Mouse (Mus musculus): ENCODE data around the gene Vmn1r7. TPM values are rescaled to one million over a fixed set of nuclear protein-coding genes. Genes with fewer than 3 reads are reported as not detected.
"Not testable (repeated sequence)": the region's sequence is repeated elsewhere in the genome, so short reads cannot be mapped to it uniquely, and the experiment has no call there.

Gene Vmn1r7
- total RNA-seq (2014; fragmentation: Nextera tagmentation) (not detected in 2 replicates), total RNA-seq (2017) (not detected in 2 replicates)

- not testable (repeated sequence) for ATAC-seq (replicated peaks; ENCODE audit: poor library complexity, severe bottlenecking)
Observed at GRCm38 (mm10) chr6:57025224-57025623, at the start of gene Vmn1r7. Gene Vmn1r7 (minus strand): TSS chr6:57025324.

GRCm38 (mm10) chr6:57066487-57066886, 41.4 kb upstream of the Vmn1r7 start, which contains the start of gene Vmn1r9:
Gene Vmn1r9 (plus strand): TSS chr6:57066787.
- ATAC-seq (replicated peaks; ENCODE audit: poor library complexity, severe bottlenecking): no peak

GRCm38 (mm10) chr6:57063730-57064129, 38.6 kb upstream of the Vmn1r7 start:
- no peak; the same call in 1 of the 2 replicates for ATAC-seq (replicated peaks; ENCODE audit: poor library complexity, severe bottlenecking)

GRCm38 (mm10) chr6:57034674-57035073, 9.6 kb upstream of the Vmn1r7 start:
- peak; percentile 92 for ATAC-seq (replicated peaks; ENCODE audit: poor library complexity, severe bottlenecking)

- ATAC-seq (replicated peaks; ENCODE audit: poor library complexity, severe bottlenecking): no peak
Observed at GRCm38 (mm10) chr6:57031984-57032383, 6.9 kb upstream of the Vmn1r7 start, which contains the start of gene Vmn1r8. Gene Vmn1r8 (plus strand): TSS chr6:57032284.

GRCm38 (mm10) chr6:56996943-56997342, 28.2 kb downstream of the Vmn1r7 start, which contains the start of gene Vmn1r6:
Gene Vmn1r6 (plus strand): TSS chr6:56997243.
- ATAC-seq (replicated peaks; ENCODE audit: poor library complexity, severe bottlenecking): no peak

Other genes starting within 250 kb of the Vmn1r7 start
- 25.0 and 31.4 TPM in 2 replicates for gene Kbtbd2, start 227.5 kb downstream of the Vmn1r7 start, total RNA-seq (2014; fragmentation: Nextera tagmentation)
- gene Kbtbd2, start 227.5 kb downstream of the Vmn1r7 start, total RNA-seq (2017): 25.4 and 34.2 TPM in 2 replicates
- gene Fkbp9, start 193.3 kb downstream of the Vmn1r7 start, total RNA-seq (2014; fragmentation: Nextera tagmentation): 4.6 and 8.7 TPM in 2 replicates
- 9.2 and 13.7 TPM in 2 replicates for gene Fkbp9, start 193.3 kb downstream of the Vmn1r7 start, total RNA-seq (2017)
- 62.8 and 82.7 TPM in 2 replicates for gene Nt5c3, start 101.4 kb downstream of the Vmn1r7 start, total RNA-seq (2014; fragmentation: Nextera tagmentation)
- 48.6 and 64.3 TPM in 2 replicates for gene Nt5c3, start 101.4 kb downstream of the Vmn1r7 start, total RNA-seq (2017)
- gene Vmn1r4, start 101.3 kb downstream of the Vmn1r7 start, total RNA-seq (2014; fragmentation: Nextera tagmentation): 0.92 TPM in 1 of 2 replicates, not detected in the other
- 0.98 and 1.6 TPM in 2 replicates for gene Vmn1r4, start 101.3 kb downstream of the Vmn1r7 start, total RNA-seq (2017)
- not detected in 2 replicates for gene Vmn1r5, start 55.1 kb downstream of the Vmn1r7 start, total RNA-seq (2014; fragmentation: Nextera tagmentation)
- not detected in 2 replicates for gene Vmn1r5, start 55.1 kb downstream of the Vmn1r7 start, total RNA-seq (2017)
- 1.8 TPM in 1 of 2 replicates, not detected in the other for gene Vmn1r6, start 28.1 kb downstream of the Vmn1r7 start, total RNA-seq (2014; fragmentation: Nextera tagmentation)
- gene Vmn1r6, start 28.1 kb downstream of the Vmn1r7 start, total RNA-seq (2017): not detected in 2 replicates
- gene Vmn1r8, start 7.0 kb upstream of the Vmn1r7 start, total RNA-seq (2014; fragmentation: Nextera tagmentation): not detected in 2 replicates
- not detected in 2 replicates for gene Vmn1r8, start 7.0 kb upstream of the Vmn1r7 start, total RNA-seq (2017)
- not detected in 2 replicates for gene Vmn1r9, start 41.5 kb upstream of the Vmn1r7 start, total RNA-seq (2014; fragmentation: Nextera tagmentation)
- not detected in 2 replicates for gene Vmn1r9, start 41.5 kb upstream of the Vmn1r7 start, total RNA-seq (2017)
- gene Vmn1r10, start 84.1 kb upstream of the Vmn1r7 start, total RNA-seq (2014; fragmentation: Nextera tagmentation): not detected in 2 replicates
- not detected in 2 replicates for gene Vmn1r10, start 84.1 kb upstream of the Vmn1r7 start, total RNA-seq (2017)
- gene Vmn1r11, start 108.1 kb upstream of the Vmn1r7 start, total RNA-seq (2014; fragmentation: Nextera tagmentation): not detected in 2 replicates
- gene Vmn1r11, start 108.1 kb upstream of the Vmn1r7 start, total RNA-seq (2017): not detected in 2 replicates
- gene Vmn1r12, start 131.6 kb upstream of the Vmn1r7 start, total RNA-seq (2014; fragmentation: Nextera tagmentation): not detected in 2 replicates
- gene Vmn1r12, start 131.6 kb upstream of the Vmn1r7 start, total RNA-seq (2017): not detected in 2 replicates
- not detected in 2 replicates for gene Vmn1r13, start 178.0 kb upstream of the Vmn1r7 start, total RNA-seq (2014; fragmentation: Nextera tagmentation)
- gene Vmn1r13, start 178.0 kb upstream of the Vmn1r7 start, total RNA-seq (2017): not detected in 2 replicates
- gene Vmn1r14, start 206.4 kb upstream of the Vmn1r7 start, total RNA-seq (2014; fragmentation: Nextera tagmentation): not detected in 2 replicates
- not detected in 2 replicates for gene Vmn1r14, start 206.4 kb upstream of the Vmn1r7 start, total RNA-seq (2017)
- not detected in 2 replicates for gene Vmn1r15, start 232.6 kb upstream of the Vmn1r7 start, total RNA-seq (2014; fragmentation: Nextera tagmentation)
- gene Vmn1r15, start 232.6 kb upstream of the Vmn1r7 start, total RNA-seq (2017): not detected in 2 replicates

Data from granulocyte monocyte progenitor cell, adult 5-6 weeks (primary cell).